Mouse (Mus musculus): ENCODE results near the gene Dlg4. TPM values are rescaled to one million over a fixed set of nuclear protein-coding genes. Genes with fewer than 3 reads are reported as not detected.

Gene Dlg4
- total and polyA plus RNA-seq, 3 experiments, result 6.5 to 24.7 TPM; not detected in 1

GRCm38 (mm10) chr11:70038174-70038573, 21.4 kb downstream of the Dlg4 start:
- no peaks in the 10 kb centered on the region for H3K4me1 ChIP-seq (ENCODE audit: control insufficient read depth in 1 of 2, insufficient read depth in 2 of 2, low read length in 2 of 2)
- no peak for DNase-seq (ENCODE audit: low read depth, low spot score)
- no peak overlapping the region for H3K27ac ChIP-seq (ENCODE audit: control insufficient read depth, low read depth, low read length)
- no peaks in the 10 kb centered on the region for H3K27me3 ChIP-seq (ENCODE audit: control insufficient read depth in 1 of 2, insufficient read depth in 2 of 2, low read length in 2 of 2)
- no peak overlapping the region for H3K9ac ChIP-seq (ENCODE audit: control insufficient read depth, low read depth, low read length, poor library complexity, severe bottlenecking)
- no peak overlapping the region for H3K4me3 ChIP-seq (ENCODE audit: control insufficient read depth in 1 of 2, insufficient read depth in 1 of 2, low read depth in 2 of 2, low read length in 2 of 2)
- no peaks in the 10 kb centered on the region for H3K36me3 ChIP-seq (ENCODE audit: control insufficient read depth in 1 of 2, insufficient read depth in 2 of 2, low read length in 2 of 2)
- H3K79me2 ChIP-seq (ENCODE audit: control insufficient read depth, insufficient read depth, low read length, poor library complexity), result no peaks in the 10 kb centered on the region
- TF ChIP-seq ZNF384 (IDR thresholded peaks at IDR 0.05; ENCODE audit: low read depth, low read length), result no peak
- TF ChIP-seq USF1 (IDR thresholded peaks at IDR 0.05; ENCODE audit: low read depth, low read length), result no peak
- no peak for TF ChIP-seq POLR2AphosphoS5 (IDR thresholded peaks at IDR 0.05; ENCODE audit: borderline replicate concordance, low read depth, low read length)
- TF ChIP-seq E2F4 (IDR thresholded peaks at IDR 0.05; ENCODE audit: borderline replicate concordance, low read depth, low read length), result no peak
- TF ChIP-seq MEF2A (IDR thresholded peaks at IDR 0.05; ENCODE audit: extremely low read depth, insufficient replicate concordance, low read depth, low read length, poor library complexity, severe bottlenecking), result no peak
- no peak for TF ChIP-seq MYC (IDR thresholded peaks at IDR 0.05; ENCODE audit: low read depth, low read length)
- no peak for TF ChIP-seq MAZ (IDR thresholded peaks at IDR 0.05; ENCODE audit: low read depth, low read length)
- TF ChIP-seq SIN3A (IDR thresholded peaks at IDR 0.05; ENCODE audit: low read length), result no peak
- H3K9me3 ChIP-seq (replicated peaks; ENCODE audit: insufficient read depth, low read length), result no peaks in the 10 kb centered on the region

GRCm38 (mm10) chr11:70039631-70040030, 22.9 kb downstream of the Dlg4 start:
- no peaks in the 10 kb centered on the region for H3K9me3 ChIP-seq (replicated peaks; ENCODE audit: insufficient read depth, low read length)
- no peaks in the 10 kb centered on the region for H3K27me3 ChIP-seq (ENCODE audit: control insufficient read depth in 1 of 2, insufficient read depth in 2 of 2, low read length in 2 of 2)
- H3K4me3 ChIP-seq (ENCODE audit: control insufficient read depth in 1 of 2, insufficient read depth in 1 of 2, low read depth in 2 of 2, low read length in 2 of 2), result no peak overlapping the region
- no peaks in the 10 kb centered on the region for H3K36me3 ChIP-seq (ENCODE audit: control insufficient read depth in 1 of 2, insufficient read depth in 2 of 2, low read length in 2 of 2)
- DNase-seq (ENCODE audit: low read depth, low spot score), result no peak
- no peak overlapping the region for H3K27ac ChIP-seq (ENCODE audit: control insufficient read depth, low read depth, low read length)
- H3K9ac ChIP-seq (ENCODE audit: control insufficient read depth, low read depth, low read length, poor library complexity, severe bottlenecking), result no peak overlapping the region
- no peaks in the 10 kb centered on the region for H3K4me1 ChIP-seq (ENCODE audit: control insufficient read depth in 1 of 2, insufficient read depth in 2 of 2, low read length in 2 of 2)
- no peaks in the 10 kb centered on the region for H3K79me2 ChIP-seq (ENCODE audit: control insufficient read depth, insufficient read depth, low read length, poor library complexity)
- no peak for TF ChIP-seq USF1 (IDR thresholded peaks at IDR 0.05; ENCODE audit: low read depth, low read length)
- TF ChIP-seq GABPA (IDR thresholded peaks at IDR 0.05; ENCODE audit: low read depth, low read length), result no peak
- no peak for TF ChIP-seq JUND (IDR thresholded peaks at IDR 0.05; ENCODE audit: low read depth, low read length)
- TF ChIP-seq ZNF384 (IDR thresholded peaks at IDR 0.05; ENCODE audit: low read depth, low read length), result no peak
- TF ChIP-seq CTCF (IDR thresholded peaks at IDR 0.05 in 2 of 3, conservative IDR thresholded peaks at IDR 0.05 in 1 of 3; ENCODE audit: control insufficient read depth in 1 of 3, insufficient read depth in 1 of 3, low read depth in 2 of 3, low read length in 3 of 3, poor library complexity in 1 of 3, severe bottlenecking in 1 of 3), result no peak
- TF ChIP-seq SMC3 (IDR thresholded peaks at IDR 0.05; ENCODE audit: low read depth, low read length), result no peak
- TF ChIP-seq UBTF (IDR thresholded peaks at IDR 0.05; ENCODE audit: borderline replicate concordance, insufficient read depth, low read depth, low read length), result no peak
- no peak for TF ChIP-seq ZKSCAN1 (IDR thresholded peaks at IDR 0.05; ENCODE audit: low read depth, low read length)
- TF ChIP-seq ETS1 (IDR thresholded peaks at IDR 0.05; ENCODE audit: low read depth, low read length), result no peak
- TF ChIP-seq NELFE (IDR thresholded peaks at IDR 0.05; ENCODE audit: low read depth, low read length), result no peak
- TF ChIP-seq RCOR1 (IDR thresholded peaks at IDR 0.05; ENCODE audit: low read depth, low read length), result no peak
- TF ChIP-seq SIN3A (IDR thresholded peaks at IDR 0.05; ENCODE audit: low read length), result no peak
- no peak for TF ChIP-seq GATA1 (IDR thresholded peaks at IDR 0.05; ENCODE audit: low read depth, low read length)
- TF ChIP-seq POLR2AphosphoS5 (IDR thresholded peaks at IDR 0.05; ENCODE audit: borderline replicate concordance, low read depth, low read length), result no peak
- TF ChIP-seq CHD1 (IDR thresholded peaks at IDR 0.05; ENCODE audit: low read depth, low read length), result no peak
- TF ChIP-seq USF2 (IDR thresholded peaks at IDR 0.05; ENCODE audit: borderline replicate concordance in 1 of 2, insufficient read depth in 1 of 2, low read depth in 1 of 2, low read length in 2 of 2), result no peak
- no peak for TF ChIP-seq TCF12 (IDR thresholded peaks at IDR 0.05; ENCODE audit: low read depth, low read length)
- TF ChIP-seq ELF1 (IDR thresholded peaks at IDR 0.05; ENCODE audit: low read depth, low read length), result no peak
- TF ChIP-seq MAZ (IDR thresholded peaks at IDR 0.05; ENCODE audit: low read depth, low read length), result no peak

Measured in MEL (cell line).